Comparison of ENCODE assay signal across 16 mouse cellular contexts in the genomic region with DNA sequence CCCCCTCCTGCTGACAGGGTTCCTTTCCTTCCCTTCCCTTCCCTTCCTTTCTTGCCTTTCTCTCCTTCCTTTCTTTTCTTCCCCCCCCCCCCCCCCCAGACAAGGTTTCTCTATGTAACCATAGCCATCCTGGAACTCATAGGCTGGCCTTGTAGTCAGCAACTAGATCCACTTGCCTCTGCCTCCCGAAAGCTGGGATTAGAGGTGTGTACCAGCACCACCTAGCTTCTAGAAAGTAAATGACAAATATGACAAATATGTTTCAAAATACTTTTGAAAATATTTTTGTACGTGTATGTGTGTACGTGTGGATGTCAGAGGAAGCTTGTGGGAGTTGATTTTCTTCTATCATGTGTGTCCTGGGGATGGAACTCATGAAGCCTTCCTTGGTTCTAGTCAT. TPM values are rescaled to one million over a fixed set of nuclear protein-coding genes. Genes with fewer than 3 reads are reported as not detected.
DNase-seq lines count a peak whose midpoint lies in the region; ATAC-seq and TF ChIP-seq lines count a peak whose summit lies in the region.
"Had no signal": no experiment of that assay in that cellular context is flagged by ENCODE, and none has a peak within 500 bp of the region (broad histone marks: within the 10 kb centered on the region; RNA-seq: fewer than 3 reads in every experiment).

No protein-coding gene starts in this region.

- no peak overlapping the region for H3K4me3 ChIP-seq in heart, adult 2 months
- no peak overlapping the region for H3K4me3 ChIP-seq in lung, postnatal 0 days (ENCODE audit: low read depth, low read length)
- H3K4me3 ChIP-seq: forebrain, embryonic 10.5 days; hindbrain, embryonic 10.5 days; midbrain, embryonic 10.5 days; neural tube, embryonic 15.5 days had no signal

- TF ChIP-seq EP300 in heart, adult 2 months (IDR thresholded peaks at IDR 0.05; ENCODE audit: insufficient read depth, low read depth, low read length), result no peak
- TF ChIP-seq EP300 in lung, postnatal 0 days (IDR thresholded peaks at IDR 0.05), result no peak

- no peaks in the 10 kb centered on the region for H3K79me2 ChIP-seq in heart, adult 2 months (replicated peaks; ENCODE audit: control insufficient read depth, insufficient read depth, low read length)

- no peak overlapping the region for H3K4me2 ChIP-seq in lung, postnatal 0 days (replicated peaks; ENCODE audit: low read depth, low read length)
- H3K4me2 ChIP-seq: neural tube, embryonic 15.5 days had no signal

- H3K4me1 ChIP-seq in heart, adult 2 months (ENCODE audit: control insufficient read depth, insufficient read depth, low read length), result no peaks in the 10 kb centered on the region
- H3K4me1 ChIP-seq in lung, postnatal 0 days (ENCODE audit: insufficient read depth, low read depth, low read length), result no peaks in the 10 kb centered on the region
- H3K4me1 ChIP-seq: forebrain, embryonic 10.5 days; hindbrain, embryonic 10.5 days; midbrain, embryonic 10.5 days; neural tube, embryonic 15.5 days had no signal

- TF ChIP-seq CTCF in heart, adult 2 months (IDR thresholded peaks at IDR 0.05), result peak; percentile 62
- TF ChIP-seq CTCF in lung, postnatal 0 days (IDR thresholded peaks at IDR 0.05), result peak; percentile 52

- no peak for TF ChIP-seq POLR2A in heart, adult 2 months (IDR thresholded peaks at IDR 0.05; ENCODE audit: insufficient read depth, low read depth, low read length)

- no peaks in the 10 kb centered on the region for H3K9me3 ChIP-seq in lung, postnatal 0 days (ENCODE audit: low read length)
- H3K9me3 ChIP-seq: forebrain, embryonic 10.5 days; hindbrain, embryonic 10.5 days; midbrain, embryonic 10.5 days; neural tube, embryonic 15.5 days had no signal

- H3K27ac ChIP-seq in heart, adult 2 months, result no peak overlapping the region
- no peak overlapping the region for H3K27ac ChIP-seq in lung, postnatal 0 days (ENCODE audit: low read length)
- H3K27ac ChIP-seq: forebrain, embryonic 10.5 days; hindbrain, embryonic 10.5 days; midbrain, embryonic 10.5 days; neural tube, embryonic 15.5 days had no signal

- no peak for ATAC-seq in lung, postnatal 0 days
- ATAC-seq in megakaryocyte progenitor cell, adult 5-6 weeks (replicated peaks; ENCODE audit: poor library complexity), result peak; percentile 69

- no peaks in the 10 kb centered on the region for H3K27me3 ChIP-seq in heart, adult 2 months (ENCODE audit: control insufficient read depth, insufficient read depth, low read length)
- no peaks in the 10 kb centered on the region for H3K27me3 ChIP-seq in lung, postnatal 0 days (replicated peaks; ENCODE audit: insufficient read depth, low read length)
- H3K27me3 ChIP-seq: neural tube, embryonic 15.5 days had no signal

- 30% methylated on average over 3 of the region's 3 CpGs for WGBS in heart, adult 2 months
- 43% methylated on average over 3 of the region's 3 CpGs for WGBS in lung, postnatal 0 days

- DNase-seq in heart, adult 2 months, result no peak
- DNase-seq in heart, postnatal 14 days, result no peak
- DNase-seq in lung, postnatal 0 days (ENCODE audit: low spot score), result peak; percentile 40
- no peak for DNase-seq in lung, postnatal 14 days
- peak; percentile 5 for DNase-seq in T-cell, adult 2 months (ENCODE audit: low spot score)
- DNase-seq in c-Kit-positive CD71-positive TER-119-positive erythroid progenitor cells, embryonic 14.5 days (ENCODE audit: low spot score), result no peak
- no peak for DNase-seq in urinary bladder, postnatal 10 days (ENCODE audit: low spot score)
- DNase-seq: adrenal gland, postnatal 25 days; cerebellum, adult 8-10 months; layer of hippocampus, adult 9-11 months; right cerebral cortex, postnatal 25 days had no signal

- no peaks in the 10 kb centered on the region; the same call in 1 of the 2 replicates for H3K36me3 ChIP-seq in heart, adult 2 months (ENCODE audit: control insufficient read depth, insufficient read depth, low read length)
- no peaks in the 10 kb centered on the region for H3K36me3 ChIP-seq in lung, postnatal 0 days (ENCODE audit: insufficient read depth, low read length)
- H3K36me3 ChIP-seq: forebrain, embryonic 10.5 days; hindbrain, embryonic 10.5 days; midbrain, embryonic 10.5 days; neural tube, embryonic 15.5 days had no signal

- no peak overlapping the region for H3K9ac ChIP-seq in heart, adult 2 months (ENCODE audit: low read depth, low read length)
- H3K9ac ChIP-seq in lung, postnatal 0 days (replicated peaks; ENCODE audit: low read depth), result no peak overlapping the region
- H3K9ac ChIP-seq: neural tube, embryonic 15.5 days had no signal

- intact Hi-C loops in heart, adult 2 months (cut with DNase I), result loop anchor here (1.0 kb wide), 1 partner anchor 37 kb away; no protein-coding TSS in a partner anchor
- intact Hi-C loops in heart, postnatal 14 days (cut with DNase I), result no loop called here

RNA-seq across cellular contexts. Expression of a gene that starts 9.8 kb away (rescaled TPM):
- 10 to 100 TPM; 11.0 to 13.1 TPM for total RNA-seq in heart, adult 2 months (2021)
- polyA plus RNA-seq in heart, adult 2 months (2012; rRNA removed), result 1.9 and 6.6 TPM in 2 replicates
- total RNA-seq in heart, postnatal 14 days (2021), result 10 to 100 TPM; 13.7 to 19.8 TPM
- 8.1 and 11.5 TPM in 2 replicates for polyA plus RNA-seq in lung, postnatal 0 days (2015; fragmentation: Nextera tagmentation; extraction: Ambion mirVana)
- total RNA-seq in megakaryocyte progenitor cell, adult 5-6 weeks (2015), result 8.5 and 14.4 TPM in 2 replicates
- total RNA-seq in megakaryocyte progenitor cell, adult 5-6 weeks (2017), result 8.3 and 20.4 TPM in 2 replicates

RNA-seq across cellular contexts. Expression of a gene that starts 10.0 kb away (rescaled TPM):
- total RNA-seq in heart, adult 2 months (2021), result 1 to 10 TPM; 8.1 to 8.3 TPM
- 4.2 and 9.9 TPM in 2 replicates for polyA plus RNA-seq in heart, adult 2 months (2012; rRNA removed)
- 1 to 10 TPM; 6.3 to 7.8 TPM for total RNA-seq in heart, postnatal 14 days (2021)
- 3.4 and 3.6 TPM in 2 replicates for polyA plus RNA-seq in lung, postnatal 0 days (2015; fragmentation: Nextera tagmentation; extraction: Ambion mirVana)
- 4.7 and 6.4 TPM in 2 replicates for total RNA-seq in megakaryocyte progenitor cell, adult 5-6 weeks (2015)
- total RNA-seq in megakaryocyte progenitor cell, adult 5-6 weeks (2017), result 8.1 and 8.8 TPM in 2 replicates

Comparison
In these comparisons a context has a peak if more than half of its experiments do, and no peak if none do; other contexts are left out.
1. DNase-seq: peak in lung, postnatal 0 days (single experiment) and T-cell, adult 2 months (single experiment); none in heart, adult 2 months (0 of 2), heart, postnatal 14 days (0 of 2), lung, postnatal 14 days (single experiment), c-Kit-positive CD71-positive TER-119-positive erythroid progenitor cells, embryonic 14.5 days (single experiment) and urinary bladder, postnatal 10 days (single experiment).